Mouse (Mus musculus) heart, adult 2 months (tissue): ENCODE results near the gene D430041D05Rik. TPM values are rescaled to one million over a fixed set of nuclear protein-coding genes. Genes with fewer than 3 reads are reported as not detected.

Source experiments
- DNase-seq, 2 experiments: peaks; one replicate each; pipeline ENCODE4 v3.0.0; 2021
- H3K27ac ChIP-seq: fragments of 200-600 bp; 2 replicates; pipeline ENCODE4 v1.8.1; 2022
- H3K27me3 ChIP-seq: fragments of 200-500 bp; 2 replicates; pipeline ENCODE4 v1.6.1; 2012; ENCODE audit warnings: mild to moderate bottlenecking, low read length, inconsistent platforms, mixed read lengths; ENCODE audit not compliant: control insufficient read depth, insufficient read depth
- H3K36me3 ChIP-seq: fragments of 200-500 bp; 2 replicates; pipeline ENCODE4 v1.6.1; 2012; ENCODE audit warnings: low read length, inconsistent platforms; ENCODE audit not compliant: control insufficient read depth, insufficient read depth
- H3K4me1 ChIP-seq: fragments of 200-500 bp; 2 replicates; pipeline ENCODE4 v1.6.1; 2011; ENCODE audit warnings: low read length; ENCODE audit not compliant: control insufficient read depth, insufficient read depth
- H3K4me3 ChIP-seq: fragments of 200-600 bp; 2 replicates; pipeline ENCODE4 v1.8.1; 2022
- H3K79me2 ChIP-seq: fragments of 200-500 bp; replicated peaks from 2 replicates; pipeline ENCODE4 v1.6.1; 2012; ENCODE audit warnings: mild to moderate bottlenecking, inconsistent platforms, low read length, moderate library complexity, mixed read lengths; ENCODE audit not compliant: control insufficient read depth, insufficient read depth
- H3K9ac ChIP-seq: fragments of 200-500 bp; 2 replicates; pipeline ENCODE4 v1.6.1; 2012; ENCODE audit warnings: low read depth, mild to moderate bottlenecking, control low read depth, inconsistent platforms, low read length, mixed read lengths
- CTCF ChIP-seq: fragments of 200-600 bp; IDR thresholded peaks from 2 replicates; pipeline ENCODE4 v1.8.1; 2022; ENCODE audit warnings: antibody characterized with exemption, mild to moderate bottlenecking, moderate library complexity
- EP300 ChIP-seq: fragments of 200-500 bp; IDR thresholded peaks from 2 replicates; pipeline ENCODE4 v1.6.1; 2011; ENCODE audit warnings: low read depth, low read length, control low read depth; ENCODE audit not compliant: insufficient read depth
- POLR2A ChIP-seq: fragments of 200-500 bp; IDR thresholded peaks from 2 replicates; pipeline ENCODE4 v1.6.1; 2011; ENCODE audit warnings: mild to moderate bottlenecking, low read depth, low read length, control low read depth; ENCODE audit not compliant: insufficient read depth
- WGBS: fragments of 180-500 bp; shearing (Covaris S2); methylation state at CpG from one replicate; pipeline ENCODE4 v1.1.7; 2018; 5-methylcytosine and 5-hydroxymethylcytosine counted together
- intact Hi-C: fragments of 180-260 bp; cut with DNase I; formaldehyde crosslinking; loops from one replicate; pipeline ENCODE4 v1.15.1; 2025
- polyA plus RNA-seq: library from polyadenylated mRNA; depleted of rRNA; stranded (reverse); fragments of >200 nt; gene quantifications from 2 replicates; pipeline ENCODE4 v1.2.3, GENCODE M21; 2012
- total RNA-seq, 2 experiments: library from RNA; stranded (reverse); gene quantifications; 2 replicates each; pipeline ENCODE4 v1.2.3; 2021

The D430041D05Rik gene
- total and polyA plus RNA-seq, 3 experiments: 0.02 to 0.08 (median 0.05) TPM

- Histone ChIP-seq H3K27ac (no peak overlapping the region), H3K4me1 (no peaks in the 10 kb centered on the region), H3K36me3 (no peaks in the 10 kb centered on the region), H3K79me2 (no peaks in the 10 kb centered on the region), H3K9ac (no peak overlapping the region), H3K4me3 (no peak overlapping the region), H3K27me3 (peaks cover 2% of the 10 kb centered on the region; the same call in 1 of the 2 replicates)
- intact Hi-C loops: no loop called here
- 88% methylated on average over 13 of the region's 13 CpGs for WGBS
- no peak for DNase-seq
- TF ChIP-seq EP300 (no peak), CTCF (no peak), POLR2A (no peak)
Measured at GRCm38 (mm10) chr2:104320061-104320624, 90.7 kb downstream of the D430041D05Rik start.

- Histone ChIP-seq H3K27ac (no peak overlapping the region), H3K4me3 (no peak overlapping the region), H3K79me2 (no peaks in the 10 kb centered on the region), H3K27me3 (peaks cover 2% of the 10 kb centered on the region; the same call in 1 of the 2 replicates), H3K36me3 (no peaks in the 10 kb centered on the region), H3K9ac (no peak overlapping the region), H3K4me1 (no peaks in the 10 kb centered on the region)
- no peak for TF ChIP-seq CTCF
- TF ChIP-seq POLR2A: no peak
- TF ChIP-seq EP300: no peak
- intact Hi-C loops: no loop called here
- DNase-seq: no peak
- WGBS: 93% methylated on average over 10 of the region's 10 CpGs
Measured at GRCm38 (mm10) chr2:104319443-104319842, 91.4 kb downstream of the D430041D05Rik start.

DNA sequence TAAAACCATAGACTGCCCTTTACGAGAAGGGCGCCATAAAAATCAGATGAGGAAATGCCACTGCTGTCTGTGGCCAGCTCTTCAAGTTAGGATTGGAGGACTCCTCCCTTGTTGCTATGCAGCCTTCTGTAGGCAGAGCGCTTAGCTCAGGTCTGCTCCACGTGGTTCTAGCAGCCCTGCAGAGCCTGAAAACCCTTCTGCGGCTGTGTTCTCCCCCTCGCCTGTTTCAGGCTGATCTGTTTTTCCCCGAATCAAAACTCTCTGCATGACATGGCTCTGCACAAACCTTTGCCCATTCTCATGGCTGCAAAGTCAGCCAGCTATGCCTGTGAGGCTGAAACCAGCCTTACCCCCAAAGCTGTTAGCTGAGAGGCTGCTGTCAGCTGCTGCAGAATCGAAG, 91.9 kb downstream of the D430041D05Rik start:
- no peak for TF ChIP-seq EP300
- no peak for TF ChIP-seq POLR2A
- TF ChIP-seq CTCF: no peak
- no peaks in the 10 kb centered on the region for H3K4me1 ChIP-seq
- 48% methylated on average over 8 of the region's 8 CpGs for WGBS

GRCm38 (mm10) chr2:104318259-104318658, 92.6 kb downstream of the D430041D05Rik start:
- 80% methylated on average over 2 of the region's 2 CpGs for WGBS
- peaks cover 2% of the 10 kb centered on the region; the same call in 1 of the 2 replicates for H3K27me3 ChIP-seq
- no peaks in the 10 kb centered on the region for H3K4me1 ChIP-seq
- H3K9ac ChIP-seq: no peak overlapping the region
- no peak for DNase-seq
- TF ChIP-seq POLR2A (no peak), CTCF (no peak), EP300 (no peak)
- no peak overlapping the region for H3K4me3 ChIP-seq
- intact Hi-C loops: no loop called here
- H3K27ac ChIP-seq: no peak overlapping the region
- no peaks in the 10 kb centered on the region for H3K79me2 ChIP-seq
- no peaks in the 10 kb centered on the region for H3K36me3 ChIP-seq

More for the DNA sequence above, 91.9 kb downstream of the D430041D05Rik start:
- no peak for DNase-seq
- no peak overlapping the region for H3K27ac ChIP-seq
- H3K27me3 ChIP-seq: peaks cover 2% of the 10 kb centered on the region; the same call in 1 of the 2 replicates
- intact Hi-C loops: no loop called here
- H3K79me2 ChIP-seq: no peaks in the 10 kb centered on the region
- no peak overlapping the region for H3K4me3 ChIP-seq
- H3K36me3 ChIP-seq: no peaks in the 10 kb centered on the region
- H3K9ac ChIP-seq: no peak overlapping the region

GRCm38 (mm10) chr2:104317631-104318030, 93.2 kb downstream of the D430041D05Rik start:
- Histone ChIP-seq H3K27ac (no peak overlapping the region), H3K4me1 (no peaks in the 10 kb centered on the region), H3K36me3 (no peaks in the 10 kb centered on the region), H3K79me2 (no peaks in the 10 kb centered on the region), H3K9ac (no peak overlapping the region), H3K27me3 (peaks cover 2% of the 10 kb centered on the region; the same call in 1 of the 2 replicates), H3K4me3 (no peak overlapping the region)
- DNase-seq: no peak
- intact Hi-C loops: no loop called here
- TF ChIP-seq POLR2A (no peak), EP300 (no peak), CTCF (no peak)
- 73% methylated on average over 6 of the region's 6 CpGs for WGBS

GRCm38 (mm10) chr2:104316483-104316882, 94.3 kb downstream of the D430041D05Rik start:
- no peaks in the 10 kb centered on the region for H3K4me1 ChIP-seq
- H3K79me2 ChIP-seq: no peaks in the 10 kb centered on the region
- 87% methylated on average over 8 of the region's 8 CpGs for WGBS
- DNase-seq: no peak
- H3K9ac ChIP-seq: no peak overlapping the region
- H3K4me3 ChIP-seq: no peak overlapping the region
- no peak overlapping the region for H3K27ac ChIP-seq
- TF ChIP-seq CTCF: no peak
- TF ChIP-seq POLR2A: no peak
- TF ChIP-seq EP300: no peak
- H3K36me3 ChIP-seq: no peaks in the 10 kb centered on the region
- intact Hi-C loops: no loop called here
- peaks cover 2% of the 10 kb centered on the region; the same call in 1 of the 2 replicates for H3K27me3 ChIP-seq
